Mouse (Mus musculus) embryonic facial prominence, embryonic 10.5 days (tissue): ENCODE measurements around the gene Zfp94. TPM values are rescaled to one million over a fixed set of nuclear protein-coding genes. Genes with fewer than 3 reads are reported as not detected.
"Not testable (repeated sequence)": the region's sequence is repeated elsewhere in the genome, so short reads cannot be mapped to it uniquely, and the experiment has no call there.

Experiments
- DNase-seq: peaks from one replicate; pipeline ENCODE4 v3.0.0-alpha.2; 2017; ENCODE audit warnings: low spot score
- H3K27ac ChIP-seq: fragments of 300-500 bp; sonication (generic); replicated peaks from 2 replicates; pipeline ENCODE4 v1.5.1; 2016; ENCODE audit warnings: mild to moderate bottlenecking
- H3K27me3 ChIP-seq: fragments of 300-500 bp; sonication (generic); replicated peaks from 2 replicates; pipeline ENCODE4 v1.6.1; 2016; ENCODE audit warnings: low read depth, mild to moderate bottlenecking; ENCODE audit not compliant: poor library complexity, severe bottlenecking
- H3K36me3 ChIP-seq: fragments of 300-500 bp; sonication (generic); replicated peaks from 2 replicates; pipeline ENCODE4 v1.6.1; 2016; ENCODE audit warnings: mild to moderate bottlenecking, moderate library complexity
- H3K4me1 ChIP-seq: fragments of 300-500 bp; sonication (generic); 2 replicates; pipeline ENCODE4 v1.6.1; 2016
- H3K4me3 ChIP-seq: fragments of 300-500 bp; sonication (generic); 2 replicates; pipeline ENCODE4 v1.5.1; 2016; ENCODE audit warnings: mild to moderate bottlenecking, moderate library complexity
- H3K9me3 ChIP-seq: fragments of 300-500 bp; sonication (generic); 2 replicates; pipeline ENCODE4 v1.6.1; 2016; ENCODE audit warnings: mild to moderate bottlenecking
- WGBS: fragments of 180-500 bp; shearing (Covaris S2); methylation state at CpG from one replicate; pipeline ENCODE4 v1.1.7; 2016; 5-methylcytosine and 5-hydroxymethylcytosine counted together
- polyA plus RNA-seq: library from polyadenylated mRNA; unstranded; fragments of >200 nt; fragmentation: Nextera tagmentation; extraction: Ambion mirVana; gene quantifications from 2 replicates; pipeline ENCODE4 v1.2.1, GENCODE M21; 2016

The Zfp94 gene
- polyA plus RNA-seq, 1 experiment from 2014 or later = 13.9 TPM

GRCm38 (mm10) chr7:24287670-24288069, 28.8 kb downstream of the Zfp94 start:
- Histone ChIP-seq H3K27me3 (no peaks in the 10 kb centered on the region), H3K27ac (no peak overlapping the region), H3K9me3 (peaks cover 14% of the 10 kb centered on the region; the same call in 1 of the 2 replicates), H3K4me3 (no peak overlapping the region), H3K36me3 (peaks cover 56% of the 10 kb centered on the region), H3K4me1 (no peaks in the 10 kb centered on the region)
- DNase-seq = peak; percentile 6
- WGBS = 87% methylated on average over 5 of the region's 5 CpGs

- H3K9me3 ChIP-seq = peaks cover 12% of the 10 kb centered on the region; the same call in 1 of the 2 replicates
- WGBS = 72% methylated on average over 4 of the region's 4 CpGs
- no peaks in the 10 kb centered on the region for H3K27me3 ChIP-seq
- peaks cover 48% of the 10 kb centered on the region for H3K36me3 ChIP-seq
- no peak overlapping the region for H3K27ac ChIP-seq
- H3K4me1 ChIP-seq = no peaks in the 10 kb centered on the region
- DNase-seq = peak; percentile 5
- no peak overlapping the region for H3K4me3 ChIP-seq
Observed at GRCm38 (mm10) chr7:24286916-24287315, 29.6 kb downstream of the Zfp94 start.

- peak; percentile 5 for DNase-seq
- no peak overlapping the region for H3K27ac ChIP-seq
- WGBS = 46% methylated on average over 4 of the region's 4 CpGs
- peaks cover 40% of the 10 kb centered on the region for H3K36me3 ChIP-seq
- H3K4me1 ChIP-seq = no peaks in the 10 kb centered on the region
- H3K4me3 ChIP-seq = no peak overlapping the region
- peaks cover 4% of the 10 kb centered on the region; the same call in 1 of the 2 replicates for H3K9me3 ChIP-seq
- no peaks in the 10 kb centered on the region for H3K27me3 ChIP-seq
Observed at GRCm38 (mm10) chr7:24286090-24286489, 30.4 kb downstream of the Zfp94 start.

GRCm38 (mm10) chr7:24280858-24281145, 35.7 kb downstream of the Zfp94 start:
- peaks cover 7% of the 10 kb centered on the region; the same call in 1 of the 2 replicates for H3K4me1 ChIP-seq
- no peak for DNase-seq
- 47% methylated on average over 4 of the region's 4 CpGs for WGBS

GRCm38 (mm10) chr7:24280031-24280857, 36.2 kb downstream of the Zfp94 start:
- WGBS = 53% methylated on average over 10 of the region's 10 CpGs
- no peaks in the 10 kb centered on the region for H3K27me3 ChIP-seq
- H3K4me3 ChIP-seq = no peak overlapping the region
- peaks cover 8% of the 10 kb centered on the region; the same call in 1 of the 2 replicates for H3K9me3 ChIP-seq
- no peak for DNase-seq
- H3K36me3 ChIP-seq = peaks cover 23% of the 10 kb centered on the region
- H3K27ac ChIP-seq = no peak overlapping the region
- H3K4me1 ChIP-seq = peaks cover 7% of the 10 kb centered on the region; the same call in 1 of the 2 replicates

More at GRCm38 (mm10) chr7:24280858-24281145, 35.7 kb downstream of the Zfp94 start:
- peaks cover 7% of the 10 kb centered on the region; the same call in 1 of the 2 replicates for H3K9me3 ChIP-seq
- peaks cover 17% of the 10 kb centered on the region for H3K36me3 ChIP-seq
- no peaks in the 10 kb centered on the region for H3K27me3 ChIP-seq
- H3K27ac ChIP-seq = no peak overlapping the region
- no peak overlapping the region for H3K4me3 ChIP-seq

- H3K27ac ChIP-seq = not testable (repeated sequence)
- 83% methylated on average over 3 of the region's 3 CpGs for WGBS
Observed at GRCm38 (mm10) chr7:24278771-24279170, 37.7 kb downstream of the Zfp94 start.

GRCm38 (mm10) chr7:24274456-24274855, 42.0 kb downstream of the Zfp94 start:
- Histone ChIP-seq H3K36me3 (peaks cover 49% of the 10 kb centered on the region), H3K4me1 (peaks cover 5% of the 10 kb centered on the region), H3K27ac (no peak overlapping the region), H3K9me3 (peaks cover 14% of the 10 kb centered on the region; the same call in 1 of the 2 replicates), H3K4me3 (no peak overlapping the region), H3K27me3 (no peaks in the 10 kb centered on the region)
- WGBS = 92% methylated on average over 4 of the region's 4 CpGs
- no peak for DNase-seq

More at GRCm38 (mm10) chr7:24278771-24279170, 37.7 kb downstream of the Zfp94 start:
- H3K27me3 ChIP-seq, H3K4me3 ChIP-seq, H3K4me1 ChIP-seq, DNase-seq: not testable (repeated sequence)
- Histone ChIP-seq H3K36me3 (peaks cover 38% of the 10 kb centered on the region), H3K9me3 (peaks cover 14% of the 10 kb centered on the region; the same call in 1 of the 2 replicates)

GRCm38 (mm10) chr7:24271191-24271590, 45.3 kb downstream of the Zfp94 start:
- H3K4me3 ChIP-seq = 0 out of 2 replicates have a peak overlapping the region, but pooled peaks have one; percentile 64
- H3K9me3 ChIP-seq = 0 out of 2 replicates have a peak, but pooled peaks cover 7% of the 10 kb centered on the region
- 96% methylated on average over 6 of the region's 6 CpGs for WGBS
- no peak for DNase-seq
- peaks cover 5% of the 10 kb centered on the region for H3K4me1 ChIP-seq
- no peaks in the 10 kb centered on the region for H3K27me3 ChIP-seq
- peaks cover 35% of the 10 kb centered on the region for H3K36me3 ChIP-seq
- no peak overlapping the region for H3K27ac ChIP-seq

GRCm38 (mm10) chr7:24270288-24270672, 46.2 kb downstream of the Zfp94 start, which contains the start of gene Zfp93:
Gene Zfp93, plus strand, starts transcription at chr7:24270420.
- Histone ChIP-seq H3K4me1 (peaks cover 5% of the 10 kb centered on the region), H3K36me3 (peaks cover 26% of the 10 kb centered on the region), H3K9me3 (0 out of 2 replicates have a peak, but pooled peaks cover 7% of the 10 kb centered on the region), H3K27ac (peak within 1 kb of the TSS; percentile 86), H3K27me3 (no peaks in the 10 kb centered on the region), H3K4me3 (peak within 1 kb of the TSS; percentile 64)
- DNase-seq = peak; percentile 87
- WGBS = under 1% methylated on average over 12 of the region's 12 CpGs

GRCm38 (mm10) chr7:24269667-24270287, 46.7 kb downstream of the Zfp94 start:
- 0 out of 2 replicates have a peak, but pooled peaks cover 2% of the 10 kb centered on the region for H3K9me3 ChIP-seq
- DNase-seq = no peak

GRCm38 (mm10) chr7:24269256-24269655, 47.2 kb downstream of the Zfp94 start:
- H3K4me1 ChIP-seq = peaks cover 5% of the 10 kb centered on the region
- no peaks in the 10 kb centered on the region for H3K9me3 ChIP-seq
- H3K4me3 ChIP-seq = peak overlapping the region; percentile 64; the same call in 1 of the 2 replicates
- DNase-seq = no peak
- 83% methylated on average over 3 of the region's 3 CpGs for WGBS
- H3K27ac ChIP-seq = peak overlapping the region; percentile 86; the same call in 1 of the 2 replicates
- no peaks in the 10 kb centered on the region for H3K27me3 ChIP-seq
- H3K36me3 ChIP-seq = peaks cover 16% of the 10 kb centered on the region

More at GRCm38 (mm10) chr7:24269667-24270287, 46.7 kb downstream of the Zfp94 start:
- H3K27me3 ChIP-seq = no peaks in the 10 kb centered on the region
- peaks cover 21% of the 10 kb centered on the region for H3K36me3 ChIP-seq
- WGBS = 36% methylated on average over 7 of the region's 7 CpGs
- peaks cover 5% of the 10 kb centered on the region for H3K4me1 ChIP-seq
- peak overlapping the region; percentile 64 for H3K4me3 ChIP-seq
- peak overlapping the region; percentile 86 for H3K27ac ChIP-seq
